In genomic region chr11:102924557-102925350, GRCm38 (mm10) we compare ENCODE assay signal across 8 mouse cellular contexts. TPM values are rescaled to one million over a fixed set of nuclear protein-coding genes. Genes with fewer than 3 reads are reported as not detected.
DNase-seq lines count a peak whose midpoint lies in the region; ATAC-seq and TF ChIP-seq lines count a peak whose summit lies in the region.

TSS of gene Kif18b (minus strand) at chr11:102925124.

- no peak for TF ChIP-seq CTCF in ES-Bruce4 (IDR thresholded peaks at IDR 0.05; ENCODE audit: low read depth, low read length)
- no peak for TF ChIP-seq CTCF in liver, postnatal 0 days (IDR thresholded peaks at IDR 0.05; ENCODE audit: low read depth)

- no peaks in the 10 kb centered on the region for H3K9me3 ChIP-seq in ES-Bruce4 (replicated peaks; ENCODE audit: control insufficient read depth, insufficient read depth, low read length, poor library complexity, severe bottlenecking)
- H3K9me3 ChIP-seq in forebrain, embryonic 13.5 days (replicated peaks): no peaks in the 10 kb centered on the region
- no peaks in the 10 kb centered on the region for H3K9me3 ChIP-seq in liver, postnatal 0 days (ENCODE audit: low read length)
- no peaks in the 10 kb centered on the region for H3K9me3 ChIP-seq in neural tube, embryonic 14.5 days (ENCODE audit: control insufficient read depth, low read length)

- no peaks in the 10 kb centered on the region for H3K27me3 ChIP-seq in ES-Bruce4 (ENCODE audit: control insufficient read depth, insufficient read depth, low read length, poor library complexity, severe bottlenecking)
- no peaks in the 10 kb centered on the region for H3K27me3 ChIP-seq in forebrain, embryonic 13.5 days
- H3K27me3 ChIP-seq in liver, postnatal 0 days (ENCODE audit: insufficient read depth, low read length): no peaks in the 10 kb centered on the region
- H3K27me3 ChIP-seq in neural tube, embryonic 14.5 days (ENCODE audit: control insufficient read depth, insufficient read depth, low read length): no peaks in the 10 kb centered on the region

- intact Hi-C loops in heart, postnatal 10 days (cut with DNase I): no loop called here

- peak within 1 kb of the TSS; percentile 76 for H3K4me2 ChIP-seq in forebrain, embryonic 13.5 days
- H3K4me2 ChIP-seq in liver, postnatal 0 days (ENCODE audit: low read depth, low read length): peak within 1 kb of the TSS; percentile 74
- H3K4me2 ChIP-seq in neural tube, embryonic 14.5 days (ENCODE audit: low read depth, low read length): peak within 1 kb of the TSS; percentile 79

- ATAC-seq in cerebellum, adult (ENCODE audit: insufficient number of reproducible peaks, low FRiP score, low TSS enrichment): peak; percentile 88
- peak; percentile 94 for ATAC-seq in forebrain, embryonic 13.5 days
- ATAC-seq in liver, postnatal 0 days: peak; percentile 95
- ATAC-seq in neural tube, embryonic 14.5 days (ENCODE audit: low read depth): peak; percentile 89

- TF ChIP-seq EP300 in ES-Bruce4 (IDR thresholded peaks at IDR 0.05; ENCODE audit: insufficient read depth, low read depth, low read length): no peak
- no peak for TF ChIP-seq EP300 in liver, postnatal 0 days (IDR thresholded peaks at IDR 0.05; ENCODE audit: low read depth)

- H3K4me1 ChIP-seq in ES-Bruce4 (ENCODE audit: control insufficient read depth, insufficient read depth, low read length): no peaks in the 10 kb centered on the region
- H3K4me1 ChIP-seq in forebrain, embryonic 13.5 days: peaks cover 37% of the 10 kb centered on the region
- peaks cover 10% of the 10 kb centered on the region; the same call in 1 of the 2 replicates for H3K4me1 ChIP-seq in liver, postnatal 0 days (ENCODE audit: insufficient read depth)
- H3K4me1 ChIP-seq in neural tube, embryonic 14.5 days (ENCODE audit: control insufficient read depth, insufficient read depth, low read length): peaks cover 4% of the 10 kb centered on the region

- H3K36me3 ChIP-seq in ES-Bruce4 (ENCODE audit: control insufficient read depth, insufficient read depth, low read length, poor library complexity, severe bottlenecking): peaks cover 26% of the 10 kb centered on the region
- H3K36me3 ChIP-seq in forebrain, embryonic 13.5 days (ENCODE audit: poor library complexity, severe bottlenecking): peaks cover 6% of the 10 kb centered on the region; the same call in 1 of the 2 replicates
- peaks cover 11% of the 10 kb centered on the region; the same call in 1 of the 2 replicates for H3K36me3 ChIP-seq in liver, postnatal 0 days (replicated peaks; ENCODE audit: insufficient read depth, low read length)
- H3K36me3 ChIP-seq in neural tube, embryonic 14.5 days (ENCODE audit: control insufficient read depth, insufficient read depth, low read length): no peaks in the 10 kb centered on the region

- DNase-seq in heart, postnatal 10 days: peak; percentile 95
- DNase-seq in large intestine, adult 2 months (ENCODE audit: low read depth, low spot score): peak; percentile 85
- DNase-seq in liver, postnatal 0 days: peak; percentile 96
- DNase-seq in testis, postnatal 10 days (ENCODE audit: low spot score): peak; percentile 95

- H3K27ac ChIP-seq in ES-Bruce4 (ENCODE audit: insufficient read depth, low read length): peak within 1 kb of the TSS; percentile 100
- peak within 1 kb of the TSS; percentile 90 for H3K27ac ChIP-seq in forebrain, embryonic 13.5 days
- H3K27ac ChIP-seq in liver, postnatal 0 days (ENCODE audit: low read depth): peak within 1 kb of the TSS; percentile 75
- peak within 1 kb of the TSS; percentile 44 for H3K27ac ChIP-seq in neural tube, embryonic 14.5 days (ENCODE audit: low read depth, low read length)

- peak within 1 kb of the TSS; percentile 90 for H3K9ac ChIP-seq in ES-Bruce4 (ENCODE audit: low read depth, poor library complexity, severe bottlenecking)
- peak within 1 kb of the TSS; percentile 81 for H3K9ac ChIP-seq in forebrain, embryonic 13.5 days
- H3K9ac ChIP-seq in liver, postnatal 0 days (replicated peaks): peak within 1 kb of the TSS; percentile 76
- H3K9ac ChIP-seq in neural tube, embryonic 14.5 days (replicated peaks; ENCODE audit: low read depth, low read length): peak within 1 kb of the TSS; percentile 37

- TF ChIP-seq POLR2A in ES-Bruce4 (IDR thresholded peaks at IDR 0.05; ENCODE audit: insufficient read depth, low read length): peak; percentile 49

- WGBS in forebrain, embryonic 13.5 days: under 1% methylated on average over 62 of the region's 62 CpGs
- WGBS in large intestine, adult 2 months: under 1% methylated on average over 62 of the region's 62 CpGs
- WGBS in liver, postnatal 0 days (ENCODE audit: insufficient replicate concordance): 1% methylated on average over 62 of the region's 62 CpGs
- WGBS in neural tube, embryonic 14.5 days: under 1% methylated on average over 62 of the region's 62 CpGs

- H3K4me3 ChIP-seq in ES-Bruce4 (ENCODE audit: low read depth, low read length): peak within 1 kb of the TSS; percentile 94
- H3K4me3 ChIP-seq in forebrain, embryonic 13.5 days: peak within 1 kb of the TSS; percentile 77
- peak within 1 kb of the TSS; percentile 68 for H3K4me3 ChIP-seq in liver, postnatal 0 days (ENCODE audit: low read depth, low read length)
- peak within 1 kb of the TSS; percentile 45 for H3K4me3 ChIP-seq in neural tube, embryonic 14.5 days (ENCODE audit: low read depth, low read length)

RNA-seq across cellular contexts. Expression of gene Kif18b, which starts in this region (rescaled TPM):
- polyA plus RNA-seq in ES-Bruce4 (2011; ENCODE audit: insufficient read depth, insufficient read length, low read depth, missing spikeins): 72.3 and 75.4 TPM in 2 replicates
- polyA plus RNA-seq in forebrain, embryonic 13.5 days (2015; fragmentation: Nextera tagmentation; extraction: Ambion mirVana): 10.3 and 10.7 TPM in 2 replicates
- 1 to 10 TPM; 5.7 to 6.9 TPM for total RNA-seq in heart, postnatal 10 days (2021)
- polyA plus RNA-seq in large intestine, adult 2 months (2012; rRNA removed): 9.2 and 10.8 TPM in 2 replicates
- 3.2 and 3.4 TPM in 2 replicates for polyA plus RNA-seq in liver, postnatal 0 days (2015; fragmentation: Nextera tagmentation; extraction: Ambion mirVana)
- 0.84 and 0.88 TPM in 2 replicates for polyA plus RNA-seq in neural tube, embryonic 14.5 days (2014; fragmentation: Nextera tagmentation; extraction: Ambion mirVana)

Comparison
In these comparisons a context has a peak if more than half of its experiments do, and no peak if none do; other contexts are left out.
1. Peak in every context shown above with its lines: DNase-seq, ATAC-seq, H3K4me3 ChIP-seq and H3K27ac ChIP-seq.
2. Peak in ATAC-seq, H3K4me3 ChIP-seq, H3K27ac ChIP-seq, H3K9ac ChIP-seq and H3K4me2 ChIP-seq in neural tube, embryonic 14.5 days; RNA of the gene not detected or under 1 TPM.
3. H3K27ac ChIP-seq: peak in every context shown above with its lines; median percentile 100 in ES-Bruce4; 90 in forebrain, embryonic 13.5 days; 75 in liver, postnatal 0 days; 44 in neural tube, embryonic 14.5 days.
4. H3K9ac ChIP-seq: peak in every context shown above with its lines; median percentile 90 in ES-Bruce4; 81 in forebrain, embryonic 13.5 days; 76 in liver, postnatal 0 days; 37 in neural tube, embryonic 14.5 days.